ENCODE assay signal across 8 mouse cellular contexts in the genomic region with DNA sequence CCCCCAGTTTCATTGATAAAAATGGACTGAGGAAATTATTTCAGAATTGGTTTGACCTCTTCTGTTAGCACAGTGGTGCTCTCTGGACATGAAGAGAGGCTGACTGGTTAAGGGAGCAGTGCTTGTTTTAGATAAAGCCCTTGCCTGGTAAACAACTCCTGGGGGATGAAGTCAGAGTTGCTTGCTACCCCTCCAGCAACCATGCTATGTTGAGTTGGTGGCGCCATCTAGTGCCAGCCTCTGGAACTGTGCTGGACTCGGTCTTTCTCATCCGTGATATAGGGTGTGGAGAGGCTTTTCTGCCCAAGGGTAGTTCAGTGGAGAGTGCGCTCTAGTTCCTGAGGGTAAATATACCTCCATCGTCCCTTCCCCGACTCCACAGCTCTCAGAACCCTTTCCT. TPM values are rescaled to one million over a fixed set of nuclear protein-coding genes. Genes with fewer than 3 reads are reported as not detected.
DNase-seq lines count a peak whose midpoint lies in the region; ATAC-seq and TF ChIP-seq lines count a peak whose summit lies in the region.

No protein-coding gene starts in this region.

- H3K9ac ChIP-seq in kidney, postnatal 0 days (ENCODE audit: low read depth, low read length), result no peak overlapping the region
- no peak overlapping the region for H3K9ac ChIP-seq in liver, embryonic 15.5 days

- WGBS in kidney, postnatal 0 days, result 48% methylated on average over 6 of the region's 6 CpGs
- WGBS in liver, embryonic 15.5 days (ENCODE audit: insufficient replicate concordance), result 6% methylated on average over 6 of the region's 6 CpGs

- H3K4me2 ChIP-seq in kidney, postnatal 0 days (ENCODE audit: low read length), result no peak overlapping the region
- H3K4me2 ChIP-seq in liver, embryonic 15.5 days, result peak overlapping the region; percentile 30; the same call in 1 of the 2 replicates

- H3K4me1 ChIP-seq in kidney, postnatal 0 days (replicated peaks; ENCODE audit: insufficient read depth, low read length), result peaks cover 24% of the 10 kb centered on the region
- H3K4me1 ChIP-seq in liver, embryonic 15.5 days (replicated peaks), result peaks cover 53% of the 10 kb centered on the region

- ATAC-seq in kidney, postnatal 0 days (replicated peaks; ENCODE audit: low FRiP score, low read depth), result 0 out of 2 replicates have a peak, but pooled peaks have one; percentile 36
- ATAC-seq in liver, embryonic 15.5 days (ENCODE audit: insufficient read depth), result peak; percentile 58

- H3K4me3 ChIP-seq in kidney, postnatal 0 days (replicated peaks; ENCODE audit: low read depth, low read length), result no peak overlapping the region
- no peak overlapping the region for H3K4me3 ChIP-seq in liver, embryonic 15.5 days (replicated peaks)

- H3K27me3 ChIP-seq in kidney, postnatal 0 days (ENCODE audit: insufficient read depth, low read length), result no peaks in the 10 kb centered on the region
- 0 out of 2 replicates have a peak, but pooled peaks cover 7% of the 10 kb centered on the region for H3K27me3 ChIP-seq in liver, embryonic 15.5 days

- H3K9me3 ChIP-seq in kidney, postnatal 0 days (replicated peaks; ENCODE audit: low read length), result no peaks in the 10 kb centered on the region
- no peaks in the 10 kb centered on the region for H3K9me3 ChIP-seq in liver, embryonic 15.5 days (replicated peaks)

- TF ChIP-seq CTCF in kidney, postnatal 0 days (IDR thresholded peaks at IDR 0.05; ENCODE audit: low read depth), result peak; percentile 89

- peak; percentile 90 for DNase-seq in 416B (ENCODE audit: low read depth)
- peak; percentile 51 for DNase-seq in Muller cell, postnatal 12 days (ENCODE audit: inconsistent ontology term)
- peak; percentile 82 for DNase-seq in cerebellum, adult 9-10 months
- peak; percentile 48 to 64 for DNase-seq in gastrocnemius, adult 8-10 months (ENCODE audit: low spot score in 2 of 2)
- peak; percentile 67 for DNase-seq in kidney, postnatal 0 days (ENCODE audit: low spot score)
- DNase-seq in right cerebral cortex, adult 18-20 months, result peak; percentile 68
- peak; percentile 96 for DNase-seq in thymus, postnatal 4 days

- H3K27ac ChIP-seq in kidney, postnatal 0 days, result no peak overlapping the region
- no peak overlapping the region for H3K27ac ChIP-seq in liver, embryonic 15.5 days (replicated peaks)

- H3K36me3 ChIP-seq in kidney, postnatal 0 days (ENCODE audit: insufficient read depth, low read length), result no peaks in the 10 kb centered on the region
- no peaks in the 10 kb centered on the region for H3K36me3 ChIP-seq in liver, embryonic 15.5 days (replicated peaks)

RNA-seq across cellular contexts. Expression of a gene that starts 9.6 kb away (rescaled TPM):
- total RNA-seq in gastrocnemius, adult 8-10 months (2022), result 1 to 10 TPM in 3 of 4 experiments, under 1 TPM in 1; 0.96 to 3.2 (median 2.4) TPM
- 5.9 and 6.7 TPM in 2 replicates for polyA plus RNA-seq in kidney, postnatal 0 days (2015; fragmentation: Nextera tagmentation; extraction: Ambion mirVana)
- polyA plus RNA-seq in liver, embryonic 15.5 days (2015; fragmentation: Nextera tagmentation; extraction: Ambion mirVana), result 1.5 and 1.6 TPM in 2 replicates
